Mouse (Mus musculus): Measurements from ENCODE around the gene Mical1. TPM values are rescaled to one million over a fixed set of nuclear protein-coding genes. Genes with fewer than 3 reads are reported as not detected.

Gene Mical1
- polyA plus RNA-seq (2015; fragmentation: Nextera tagmentation; extraction: Ambion mirVana), result 44.8 and 45.1 TPM in 2 replicates

DNA sequence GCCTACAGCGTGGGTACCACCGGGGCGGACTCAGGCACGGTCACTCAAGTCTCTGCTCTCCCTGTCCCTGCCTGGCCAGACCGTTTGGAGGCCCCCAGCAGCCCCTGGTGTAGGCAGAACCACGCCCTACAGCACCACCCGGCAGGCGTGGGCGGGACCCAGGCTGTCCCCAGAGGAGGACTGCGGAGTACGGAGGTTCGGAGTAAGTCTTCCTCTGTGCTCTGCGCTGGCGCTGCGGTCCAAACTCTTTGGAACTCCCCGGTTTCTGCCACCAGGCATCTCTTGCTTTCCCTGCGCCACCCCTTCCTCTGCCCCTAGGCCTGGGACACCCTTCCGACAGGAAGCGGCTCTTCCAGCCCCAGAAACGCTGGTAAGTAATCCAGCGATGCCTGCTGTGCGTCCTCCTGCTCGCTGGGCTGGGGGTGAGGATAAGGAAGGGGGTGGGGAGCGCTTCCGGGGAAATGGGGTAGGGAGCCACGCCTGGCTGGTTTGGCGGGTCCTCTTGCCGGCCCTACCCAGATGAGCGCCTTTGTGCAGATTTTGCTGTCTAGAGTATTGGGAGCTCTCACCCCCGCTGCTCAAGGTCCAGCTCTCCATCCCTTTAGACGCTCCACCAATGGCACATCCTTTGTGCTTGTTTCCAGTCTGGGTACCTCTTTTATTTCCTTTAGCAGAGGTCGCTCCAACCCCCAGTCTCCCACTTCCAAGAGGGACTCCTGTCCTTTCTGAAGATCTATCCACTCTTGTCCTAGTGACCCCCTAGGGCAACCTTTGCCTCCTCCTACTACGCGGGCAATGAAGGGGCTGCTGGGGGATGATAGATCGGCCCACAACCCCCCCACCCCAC, at the start of gene Mical1:
Mical1 (plus strand) TSS at position 144 of the 847 bp plus-strand sequence.
- H3K9me3 ChIP-seq (ENCODE audit: control insufficient read depth, low read length), result no peaks in the 10 kb centered on the region
- peak within 1 kb of the TSS; percentile 73 for H3K9ac ChIP-seq (replicated peaks; ENCODE audit: low read depth, low read length)
- H3K36me3 ChIP-seq (ENCODE audit: control insufficient read depth, insufficient read depth), result 0 out of 2 replicates have a peak, but pooled peaks cover 3% of the 10 kb centered on the region
- H3K27me3 ChIP-seq (replicated peaks; ENCODE audit: control insufficient read depth, insufficient read depth, low read length), result no peaks in the 10 kb centered on the region
- 0% methylated on average over 35 of the region's 35 CpGs for WGBS
- peak within 1 kb of the TSS; percentile 76 for H3K4me2 ChIP-seq (ENCODE audit: low read length)
- peak within 1 kb of the TSS; percentile 34 for H3K27ac ChIP-seq (ENCODE audit: low read length)
- ATAC-seq, result peak; percentile 76
- H3K4me1 ChIP-seq (replicated peaks; ENCODE audit: control insufficient read depth, insufficient read depth, low read length), result peaks cover 15% of the 10 kb centered on the region
- H3K4me3 ChIP-seq (replicated peaks; ENCODE audit: low read length), result peak within 1 kb of the TSS; percentile 63

DNA sequence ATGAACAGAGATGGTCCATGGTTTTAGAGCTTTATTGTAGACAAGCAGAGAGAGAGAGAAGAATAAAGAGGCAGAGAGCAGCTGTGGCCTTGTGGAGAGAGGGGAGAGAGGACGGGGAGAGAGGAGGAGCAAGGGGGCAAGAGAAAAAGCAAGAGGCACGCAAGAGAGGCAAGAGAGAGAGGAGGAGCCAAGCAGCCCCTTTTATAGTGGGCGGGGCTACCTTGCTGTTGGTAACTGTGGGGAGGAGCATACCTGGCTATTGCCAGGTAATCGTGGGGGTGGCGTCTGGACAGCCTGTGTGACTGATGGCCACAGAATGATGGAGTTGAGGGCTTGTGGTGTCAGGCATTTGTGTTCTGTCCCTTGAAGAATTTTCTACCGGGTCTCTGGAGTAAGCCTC, 49.7 kb upstream of the Mical1 start:
- Histone ChIP-seq H3K4me2 (ENCODE audit: low read length) (no peak overlapping the region), H3K4me3 (replicated peaks; ENCODE audit: low read length) (no peak overlapping the region), H3K4me1 (replicated peaks; ENCODE audit: control insufficient read depth, insufficient read depth, low read length) (no peaks in the 10 kb centered on the region), H3K9ac (replicated peaks; ENCODE audit: low read depth, low read length) (no peak overlapping the region), H3K9me3 (ENCODE audit: control insufficient read depth, low read length) (no peaks in the 10 kb centered on the region), H3K27ac (ENCODE audit: low read length) (no peak overlapping the region), H3K27me3 (replicated peaks; ENCODE audit: control insufficient read depth, insufficient read depth, low read length) (no peaks in the 10 kb centered on the region), H3K36me3 (ENCODE audit: control insufficient read depth, insufficient read depth) (no peaks in the 10 kb centered on the region)
- ATAC-seq, result no peak
- WGBS, result 60% methylated on average over 6 of the region's 6 CpGs

DNA sequence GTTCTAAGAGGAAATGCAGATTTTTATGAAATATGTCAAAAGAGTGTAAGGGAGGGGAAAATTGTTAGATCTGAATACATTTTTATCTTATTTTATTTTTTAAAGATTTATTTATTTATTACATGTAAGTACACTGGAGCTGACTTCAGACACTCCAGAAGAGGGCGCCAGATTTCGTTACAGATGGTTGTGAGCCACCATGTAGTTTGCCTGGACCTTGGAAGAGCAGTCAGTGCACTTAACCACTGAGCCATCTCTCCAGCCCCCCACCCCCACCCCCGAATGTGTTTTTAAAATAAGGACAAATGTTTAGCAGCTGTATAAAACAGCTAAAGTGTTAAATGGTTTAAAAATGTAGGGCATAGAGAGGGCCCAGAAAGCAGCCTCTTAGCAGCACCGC, 41.5 kb upstream of the Mical1 start:
- no peak overlapping the region for H3K27ac ChIP-seq (ENCODE audit: low read length)
- H3K4me1 ChIP-seq (replicated peaks; ENCODE audit: control insufficient read depth, insufficient read depth, low read length), result no peaks in the 10 kb centered on the region
- H3K36me3 ChIP-seq (ENCODE audit: control insufficient read depth, insufficient read depth), result no peaks in the 10 kb centered on the region
- H3K4me2 ChIP-seq (ENCODE audit: low read length), result no peak overlapping the region
- ATAC-seq, result no peak
- WGBS, result 28% methylated on average over 4 of the region's 4 CpGs
- H3K4me3 ChIP-seq (replicated peaks; ENCODE audit: low read length), result no peak overlapping the region
- H3K9ac ChIP-seq (replicated peaks; ENCODE audit: low read depth, low read length), result no peak overlapping the region
- H3K27me3 ChIP-seq (replicated peaks; ENCODE audit: control insufficient read depth, insufficient read depth, low read length), result 0 out of 2 replicates have a peak, but pooled peaks cover 3% of the 10 kb centered on the region
- H3K9me3 ChIP-seq (ENCODE audit: control insufficient read depth, low read length), result no peaks in the 10 kb centered on the region

DNA sequence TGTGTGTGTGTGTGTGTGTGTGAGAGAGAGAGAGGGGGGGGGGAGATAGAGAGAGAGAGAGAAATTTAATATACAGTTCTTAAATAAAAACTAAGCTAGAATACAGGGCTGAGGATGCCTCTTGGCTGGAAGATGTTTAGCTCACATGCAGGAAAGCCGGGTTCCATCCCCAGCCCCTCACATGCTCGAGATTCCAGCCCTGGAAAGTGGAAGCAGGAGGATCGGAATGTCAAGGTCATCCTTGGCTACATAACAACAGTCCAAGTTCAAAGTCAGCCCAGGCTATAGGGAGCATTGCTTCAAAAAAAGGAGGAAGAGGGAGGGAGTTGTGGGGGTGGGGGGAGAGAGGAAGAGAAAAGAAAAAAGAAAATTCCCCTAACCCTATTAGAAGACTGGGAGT, 41.0 kb upstream of the Mical1 start:
- Histone ChIP-seq H3K9ac (replicated peaks; ENCODE audit: low read depth, low read length) (no peak overlapping the region), H3K27ac (ENCODE audit: low read length) (no peak overlapping the region), H3K9me3 (ENCODE audit: control insufficient read depth, low read length) (no peaks in the 10 kb centered on the region), H3K27me3 (replicated peaks; ENCODE audit: control insufficient read depth, insufficient read depth, low read length) (0 out of 2 replicates have a peak, but pooled peaks cover 3% of the 10 kb centered on the region), H3K36me3 (ENCODE audit: control insufficient read depth, insufficient read depth) (no peaks in the 10 kb centered on the region), H3K4me2 (ENCODE audit: low read length) (no peak overlapping the region), H3K4me3 (replicated peaks; ENCODE audit: low read length) (no peak overlapping the region), H3K4me1 (replicated peaks; ENCODE audit: control insufficient read depth, insufficient read depth, low read length) (no peaks in the 10 kb centered on the region)
- 43% methylated on average over 3 of the region's 3 CpGs for WGBS
- ATAC-seq, result no peak

DNA sequence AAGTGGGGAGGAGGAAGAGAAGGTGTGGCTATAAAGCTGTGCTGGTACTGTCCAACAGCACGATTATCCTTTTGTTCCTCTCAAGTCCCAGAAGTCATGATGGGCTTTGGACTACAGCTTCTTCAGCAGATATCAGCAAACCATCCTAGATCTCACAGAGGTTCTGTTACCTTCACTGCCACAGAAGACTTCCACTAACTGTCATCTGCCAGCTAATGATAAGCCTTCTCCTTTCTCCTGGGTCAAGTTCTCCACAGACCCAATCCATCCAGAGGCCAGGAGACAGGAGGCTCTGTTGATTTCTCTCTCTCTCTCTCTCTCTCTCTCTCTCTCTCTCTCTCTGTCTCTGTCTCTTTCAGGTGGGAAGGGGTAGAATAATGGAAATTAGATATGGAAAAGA, 27.9 kb upstream of the Mical1 start:
- H3K27me3 ChIP-seq (replicated peaks; ENCODE audit: control insufficient read depth, insufficient read depth, low read length), result no peaks in the 10 kb centered on the region
- no peak for ATAC-seq
- no peak overlapping the region for H3K27ac ChIP-seq (ENCODE audit: low read length)
- no peak overlapping the region for H3K4me2 ChIP-seq (ENCODE audit: low read length)
- H3K9me3 ChIP-seq (ENCODE audit: control insufficient read depth, low read length), result no peaks in the 10 kb centered on the region
- H3K4me3 ChIP-seq (replicated peaks; ENCODE audit: low read length), result no peak overlapping the region
- peaks cover 25% of the 10 kb centered on the region for H3K4me1 ChIP-seq (replicated peaks; ENCODE audit: control insufficient read depth, insufficient read depth, low read length)
- H3K36me3 ChIP-seq (ENCODE audit: control insufficient read depth, insufficient read depth), result no peaks in the 10 kb centered on the region
- WGBS, result 85% methylated on average over 1 of the region's 1 CpGs
- H3K9ac ChIP-seq (replicated peaks; ENCODE audit: low read depth, low read length), result no peak overlapping the region

DNA sequence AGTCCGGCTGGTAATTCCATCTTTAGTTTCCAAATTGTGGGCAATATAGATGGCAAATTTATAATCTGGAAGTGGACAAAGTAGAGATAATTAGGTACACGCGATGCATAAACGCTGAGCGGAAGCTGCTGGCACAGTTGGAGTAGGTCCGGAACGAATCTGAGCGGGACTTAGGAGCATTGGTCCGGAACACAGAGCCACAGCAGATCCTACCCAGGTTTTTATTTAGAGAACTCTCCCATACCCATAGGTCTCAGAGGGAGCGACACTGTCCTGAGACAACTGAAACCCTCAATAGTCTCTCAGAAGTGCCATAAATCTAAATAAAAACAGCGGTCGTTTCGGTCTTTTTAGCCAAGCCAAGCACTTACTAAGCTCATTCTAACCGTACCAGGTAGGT, 26.4 kb upstream of the Mical1 start:
- 11% methylated on average over 14 of the region's 14 CpGs for WGBS
- Histone ChIP-seq H3K36me3 (ENCODE audit: control insufficient read depth, insufficient read depth) (peaks cover 3% of the 10 kb centered on the region; the same call in 1 of the 2 replicates), H3K9me3 (ENCODE audit: control insufficient read depth, low read length) (no peaks in the 10 kb centered on the region), H3K4me1 (replicated peaks; ENCODE audit: control insufficient read depth, insufficient read depth, low read length) (peaks cover 31% of the 10 kb centered on the region), H3K4me2 (ENCODE audit: low read length) (peak overlapping the region; percentile 54), H3K27me3 (replicated peaks; ENCODE audit: control insufficient read depth, insufficient read depth, low read length) (no peaks in the 10 kb centered on the region), H3K9ac (replicated peaks; ENCODE audit: low read depth, low read length) (peak overlapping the region; percentile 81), H3K4me3 (replicated peaks; ENCODE audit: low read length) (peak overlapping the region; percentile 89), H3K27ac (ENCODE audit: low read length) (peak overlapping the region; percentile 76; the same call in 1 of the 2 replicates)
- peak; percentile 66 for ATAC-seq

DNA sequence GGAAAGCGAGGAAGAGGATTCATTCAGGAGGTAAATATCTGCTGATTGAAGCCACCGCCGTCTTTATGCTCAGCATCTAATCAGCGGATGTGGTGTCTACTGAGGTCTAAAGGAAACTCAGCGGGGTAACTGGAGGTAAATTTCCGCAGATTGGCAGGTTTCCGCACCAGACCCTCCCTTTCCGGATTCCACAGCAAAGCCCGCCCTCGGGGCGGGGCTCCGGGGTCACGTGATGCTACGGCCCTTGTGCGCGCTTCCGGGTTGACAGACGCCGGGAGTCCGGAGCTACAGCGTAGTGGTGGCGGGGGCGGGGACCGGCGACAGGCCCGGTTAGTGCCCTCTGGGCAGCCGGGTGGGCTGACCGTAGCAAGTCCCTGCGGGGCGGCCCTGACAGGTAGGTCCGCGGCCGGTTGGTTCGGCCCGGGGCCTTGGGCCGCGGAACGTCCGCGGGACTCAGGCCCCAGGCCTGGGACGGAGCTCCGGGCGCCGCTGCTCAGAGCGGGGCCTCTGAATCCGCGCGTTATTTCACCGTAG, 25.9 kb upstream of the Mical1 start, which contains the start of gene Zbtb24:
Zbtb24 (plus strand) TSS at position 247 of the 534 bp plus-strand sequence.
- Histone ChIP-seq H3K36me3 (ENCODE audit: control insufficient read depth, insufficient read depth) (peaks cover 3% of the 10 kb centered on the region; the same call in 1 of the 2 replicates), H3K27ac (ENCODE audit: low read length) (peak within 1 kb of the TSS; percentile 76; the same call in 1 of the 2 replicates), H3K4me2 (ENCODE audit: low read length) (peak within 1 kb of the TSS; percentile 76), H3K4me3 (replicated peaks; ENCODE audit: low read length) (peak within 1 kb of the TSS; percentile 89), H3K27me3 (replicated peaks; ENCODE audit: control insufficient read depth, insufficient read depth, low read length) (no peaks in the 10 kb centered on the region), H3K4me1 (replicated peaks; ENCODE audit: control insufficient read depth, insufficient read depth, low read length) (peaks cover 31% of the 10 kb centered on the region), H3K9ac (replicated peaks; ENCODE audit: low read depth, low read length) (peak within 1 kb of the TSS; percentile 81), H3K9me3 (ENCODE audit: control insufficient read depth, low read length) (no peaks in the 10 kb centered on the region)
- WGBS, result under 1% methylated on average over 49 of the region's 49 CpGs
- ATAC-seq, result peak; percentile 97

DNA sequence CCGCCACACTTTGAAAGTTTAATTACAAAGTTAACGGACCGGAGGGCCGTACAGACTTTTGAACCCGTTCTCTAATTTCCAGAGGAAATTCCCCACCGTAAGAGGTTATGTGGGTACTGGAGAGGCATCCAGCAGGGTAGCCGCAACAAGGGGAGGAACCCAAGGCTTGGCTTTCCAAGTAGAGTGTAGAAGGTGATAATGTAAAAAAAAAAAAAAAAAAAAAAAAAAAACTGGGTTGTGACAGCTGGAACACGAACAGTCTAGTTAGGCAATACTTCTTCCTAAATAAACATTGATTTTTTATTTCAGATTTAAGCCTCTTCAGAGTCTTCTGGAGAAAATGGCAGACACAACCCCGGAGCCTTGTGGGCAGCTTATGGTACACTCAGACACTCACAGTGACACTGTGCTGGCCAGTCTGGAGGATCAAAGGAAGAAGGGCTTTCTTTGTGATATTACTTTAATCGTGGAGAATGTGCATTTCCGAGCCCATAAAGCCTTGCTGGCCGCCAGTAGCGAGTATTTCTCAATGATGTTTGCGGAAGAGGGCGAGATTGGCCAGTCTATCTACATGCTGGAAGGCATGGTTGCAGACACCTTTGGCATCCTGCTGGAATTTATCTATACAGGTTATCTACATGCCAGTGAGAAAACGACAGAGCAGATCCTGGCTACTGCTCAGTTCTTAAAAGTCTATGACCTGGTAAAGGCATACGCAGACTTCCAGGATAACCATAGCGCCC, 25.2 kb upstream of the Mical1 start:
- Histone ChIP-seq H3K36me3 (ENCODE audit: control insufficient read depth, insufficient read depth) (peaks cover 5% of the 10 kb centered on the region; the same call in 1 of the 2 replicates), H3K27ac (ENCODE audit: low read length) (no peak overlapping the region), H3K4me3 (replicated peaks; ENCODE audit: low read length) (peak overlapping the region; percentile 89), H3K9me3 (ENCODE audit: control insufficient read depth, low read length) (no peaks in the 10 kb centered on the region), H3K27me3 (replicated peaks; ENCODE audit: control insufficient read depth, insufficient read depth, low read length) (no peaks in the 10 kb centered on the region), H3K4me2 (ENCODE audit: low read length) (peak overlapping the region; percentile 76), H3K4me1 (replicated peaks; ENCODE audit: control insufficient read depth, insufficient read depth, low read length) (peaks cover 31% of the 10 kb centered on the region), H3K9ac (replicated peaks; ENCODE audit: low read depth, low read length) (peak overlapping the region; percentile 81)
- ATAC-seq, result peak; percentile 2; the same call in 1 of the 2 replicates
- WGBS, result 58% methylated on average over 18 of the region's 18 CpGs

DNA sequence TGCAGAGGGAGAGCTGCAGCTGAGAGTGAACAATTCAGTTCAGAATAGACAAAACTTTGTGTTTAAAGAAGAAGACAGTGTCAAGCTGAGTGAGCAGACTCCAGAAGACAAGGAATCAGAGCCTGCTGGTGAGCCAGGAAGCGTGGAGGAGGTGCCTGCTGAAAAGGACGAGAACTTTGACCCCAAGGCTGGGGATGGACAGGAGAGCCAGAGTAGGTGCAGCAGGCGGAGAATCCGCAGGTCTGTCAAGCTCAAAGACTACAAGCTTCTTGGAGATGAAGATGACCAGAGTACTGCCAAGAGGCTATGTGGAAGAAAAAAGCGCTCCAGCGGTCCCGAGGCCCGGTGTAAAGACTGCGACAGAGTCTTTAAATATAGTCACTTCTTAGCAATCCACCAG, 24.5 kb upstream of the Mical1 start:
- H3K4me2 ChIP-seq (ENCODE audit: low read length), result no peak overlapping the region
- no peaks in the 10 kb centered on the region for H3K9me3 ChIP-seq (ENCODE audit: control insufficient read depth, low read length)
- H3K36me3 ChIP-seq (ENCODE audit: control insufficient read depth, insufficient read depth), result peaks cover 5% of the 10 kb centered on the region; the same call in 1 of the 2 replicates
- no peak overlapping the region for H3K27ac ChIP-seq (ENCODE audit: low read length)
- ATAC-seq, result no peak
- H3K27me3 ChIP-seq (replicated peaks; ENCODE audit: control insufficient read depth, insufficient read depth, low read length), result no peaks in the 10 kb centered on the region
- H3K4me3 ChIP-seq (replicated peaks; ENCODE audit: low read length), result no peak overlapping the region
- H3K9ac ChIP-seq (replicated peaks; ENCODE audit: low read depth, low read length), result no peak overlapping the region
- WGBS, result 97% methylated on average over 9 of the region's 9 CpGs
- H3K4me1 ChIP-seq (replicated peaks; ENCODE audit: control insufficient read depth, insufficient read depth, low read length), result peaks cover 31% of the 10 kb centered on the region

All from forebrain, embryonic 16.5 days (tissue).